Mouse (Mus musculus) mesoderm, embryonic 11.5 days (tissue): ENCODE data around the gene Camta1.

Source experiments
- DNase-seq: peaks from one replicate; pipeline ENCODE4 v3.0.0-alpha.2; 2012; ENCODE audit warnings: low read depth, low spot score

Gene Camta1

DNA sequence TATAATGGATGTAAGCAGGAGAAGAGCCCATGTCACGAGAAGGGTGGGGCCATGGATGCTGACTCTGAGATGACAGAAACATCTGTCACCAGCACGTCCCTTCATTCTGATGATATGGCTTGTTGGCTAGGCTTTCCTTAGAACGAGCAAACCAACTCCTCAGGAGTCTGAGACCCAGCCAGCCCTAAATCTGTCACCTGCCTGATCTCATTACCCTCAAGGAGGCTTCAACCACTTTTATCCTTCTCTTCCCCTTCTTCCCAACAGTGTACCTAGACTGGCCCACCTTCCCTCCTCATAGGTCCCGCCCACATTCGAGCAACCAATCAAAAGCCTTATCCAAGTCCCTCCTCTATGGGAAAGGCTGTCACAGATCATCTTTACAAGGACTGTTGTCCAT lies 173.5 kb downstream of the Camta1 start:
- DNase-seq = no peak

GRCm38 (mm10) chr4:151684596-151684995 lies 177.1 kb downstream of the Camta1 start:
- no peak for DNase-seq

- no peak for DNase-seq
Measured at GRCm38 (mm10) chr4:151682831-151683488, 178.7 kb downstream of the Camta1 start.

DNA sequence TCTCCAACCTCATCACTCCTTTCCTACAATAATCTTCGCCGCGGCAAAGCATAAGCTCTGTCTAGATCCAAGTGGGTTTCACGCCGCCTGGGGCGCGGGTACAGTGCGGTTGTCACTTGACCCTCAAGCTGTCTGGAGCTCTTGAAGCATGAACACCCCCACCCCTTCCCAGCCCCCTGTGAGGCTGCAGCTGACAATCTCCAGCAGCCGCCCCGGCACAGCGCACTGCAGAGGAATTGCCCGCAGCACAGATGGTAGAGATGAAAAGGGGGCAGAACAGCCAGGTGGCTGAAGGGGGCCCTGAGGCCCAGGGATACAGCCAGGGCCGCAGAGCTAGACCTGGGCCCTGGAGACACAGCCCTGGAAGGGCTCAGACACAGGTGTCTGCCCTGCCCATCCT lies 189.2 kb downstream of the Camta1 start:
- DNase-seq = no peak

GRCm38 (mm10) chr4:151666411-151666901 lies 195.2 kb downstream of the Camta1 start:
- no peak for DNase-seq

DNA sequence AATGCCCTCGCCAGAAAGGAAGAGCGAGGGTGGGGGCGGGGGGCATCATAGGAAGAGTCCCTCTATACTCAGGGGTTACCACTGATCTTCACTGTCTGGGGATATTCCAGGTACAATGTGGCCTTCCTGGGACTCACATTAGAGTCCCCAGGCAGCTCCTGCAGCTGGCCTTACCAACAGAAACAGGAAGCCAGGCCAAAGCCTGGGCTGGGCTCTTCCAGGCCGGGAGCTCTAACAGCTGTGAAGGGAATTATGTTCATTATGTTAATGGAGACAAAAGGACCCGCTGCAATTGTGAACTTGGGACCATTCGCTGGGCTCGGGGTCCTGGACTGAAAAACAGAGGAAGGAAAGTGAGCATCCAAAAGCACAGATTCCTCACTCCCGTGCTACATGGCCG lies 200.2 kb downstream of the Camta1 start:
- DNase-seq = peak; percentile 37

DNA sequence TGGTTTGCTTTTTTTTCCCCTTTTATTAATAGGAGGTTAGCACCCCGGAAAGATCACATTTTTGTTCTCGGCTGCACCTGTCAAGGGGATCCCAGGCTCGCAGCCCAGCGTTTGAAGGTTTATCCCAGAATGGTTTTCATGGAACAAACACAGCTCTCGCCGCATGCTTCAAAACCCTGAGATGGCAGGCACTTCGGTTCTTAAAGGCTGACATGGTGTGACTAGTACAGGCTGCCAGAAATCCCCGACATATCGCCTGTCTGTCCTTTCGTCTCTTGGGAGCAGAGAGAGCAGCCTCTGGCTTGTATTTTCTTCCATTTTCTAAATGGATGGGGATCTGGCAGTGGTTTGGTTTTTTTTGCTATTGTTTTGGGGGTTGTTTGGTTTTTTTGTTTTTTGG lies 205.2 kb downstream of the Camta1 start:
- no peak for DNase-seq

DNA sequence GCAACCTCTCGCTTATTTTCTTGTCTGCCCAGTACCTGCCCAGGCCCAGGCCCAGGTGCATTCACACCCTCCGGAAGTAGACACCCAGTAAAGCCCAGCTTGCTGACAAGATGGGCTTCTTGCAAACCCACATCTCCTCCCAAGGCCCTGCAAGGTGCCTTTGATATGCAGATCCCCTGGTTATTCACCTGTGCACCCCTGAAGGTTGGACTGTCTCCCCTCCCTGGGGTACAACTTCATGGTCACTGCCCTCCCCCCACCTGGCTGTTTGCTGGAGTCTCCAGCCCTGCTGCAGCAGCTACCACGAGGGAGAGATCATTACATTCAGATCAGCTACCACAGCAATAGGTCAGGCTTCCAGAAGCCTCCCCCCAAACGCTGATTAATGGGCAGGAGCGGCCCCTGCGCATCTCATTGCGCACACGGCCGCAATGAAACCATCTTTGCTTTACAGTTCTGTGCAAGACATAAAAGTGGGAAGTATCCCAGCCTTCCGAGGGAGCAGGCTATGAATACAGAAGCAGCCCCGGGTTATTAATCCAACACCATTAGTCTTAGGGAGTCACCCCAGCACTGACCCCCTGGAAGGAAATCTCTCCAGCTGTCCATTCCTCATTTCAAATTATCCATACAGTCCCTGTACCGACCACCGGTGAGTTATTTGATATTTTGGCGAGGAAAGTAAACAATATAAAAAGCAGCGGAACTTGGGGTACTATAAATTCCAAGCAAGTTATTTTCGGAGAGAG lies 205.9 kb downstream of the Camta1 start:
- peak; percentile 42 for DNase-seq

DNA sequence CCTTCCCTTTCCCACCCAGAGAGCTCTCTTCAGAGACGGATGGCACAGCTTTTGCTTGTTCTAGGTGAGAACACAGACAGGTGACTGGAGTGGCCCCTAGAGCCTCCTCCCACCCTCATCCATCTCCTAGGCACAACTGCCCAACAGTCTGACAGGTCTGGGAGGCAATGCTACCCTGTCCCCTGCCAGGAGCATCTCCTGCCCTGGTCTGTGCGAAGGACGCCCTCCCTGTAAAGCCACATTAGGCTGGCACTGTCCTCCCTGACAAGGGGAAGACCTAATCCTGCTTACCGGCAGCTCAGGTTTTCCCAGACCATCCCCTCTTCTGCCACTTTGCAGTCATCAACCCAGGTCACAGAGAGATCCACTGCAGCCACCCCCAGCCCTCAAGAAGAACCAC lies 206.4 kb downstream of the Camta1 start:
- no peak for DNase-seq

DNA sequence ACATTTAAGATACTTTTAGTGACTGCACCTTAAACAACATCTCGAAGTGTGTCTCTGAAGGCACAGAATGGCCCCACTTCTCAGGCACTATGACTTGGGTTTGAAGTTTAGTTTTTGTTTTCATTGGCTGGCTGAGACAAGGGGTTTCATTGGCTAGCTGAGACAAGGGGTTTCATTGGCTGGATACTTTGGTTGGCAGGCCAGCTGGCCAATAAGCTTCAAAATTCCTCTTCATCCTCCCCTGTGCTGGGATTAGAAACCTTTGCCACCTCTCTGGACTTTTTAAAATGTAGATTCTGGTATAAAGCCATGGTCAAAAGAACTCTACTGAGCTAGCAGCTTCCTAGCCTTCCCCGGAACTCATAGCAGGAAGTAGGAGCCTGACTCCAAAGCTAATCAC lies 219.3 kb downstream of the Camta1 start:
- DNase-seq = no peak

DNA sequence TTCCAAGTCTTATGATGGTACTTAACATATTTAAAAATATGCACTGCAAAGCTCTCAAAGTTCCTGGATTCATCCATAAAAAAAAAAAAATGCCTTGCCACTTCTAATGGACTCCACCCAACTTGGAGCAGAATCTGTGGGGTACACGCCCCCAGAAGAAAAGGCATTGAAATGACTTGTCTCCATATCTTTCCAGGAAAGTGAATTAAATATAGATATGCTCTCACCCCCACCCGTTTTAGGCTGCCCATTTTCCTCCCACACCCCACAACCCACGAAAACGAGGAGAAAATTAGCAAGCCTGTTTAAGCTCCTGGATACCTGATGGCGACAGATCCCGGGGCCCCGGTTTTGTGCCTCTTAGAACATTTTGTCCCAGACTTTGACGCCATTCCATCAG lies 220.7 kb downstream of the Camta1 start:
- no peak for DNase-seq

DNA sequence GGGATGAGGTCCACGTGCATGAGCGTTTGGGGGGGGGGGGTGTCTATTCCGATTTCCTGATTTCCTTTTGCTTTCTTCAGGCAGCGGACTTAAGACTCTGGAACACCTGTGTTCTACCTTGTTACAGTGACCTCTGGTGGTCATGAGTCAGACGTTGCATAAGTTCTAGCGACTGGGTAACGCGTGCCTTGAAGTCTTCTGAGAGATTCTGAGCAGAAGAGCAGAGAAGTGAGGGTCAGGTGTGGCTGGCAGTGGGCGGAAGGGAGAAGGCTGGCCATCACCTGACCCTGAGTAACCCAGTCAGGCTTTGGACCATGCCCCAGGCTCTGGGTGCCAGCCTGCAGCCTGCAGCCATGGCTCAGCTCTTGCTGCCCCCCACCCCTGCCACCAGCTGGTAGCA lies 222.7 kb downstream of the Camta1 start:
- DNase-seq = peak; percentile 48

DNA sequence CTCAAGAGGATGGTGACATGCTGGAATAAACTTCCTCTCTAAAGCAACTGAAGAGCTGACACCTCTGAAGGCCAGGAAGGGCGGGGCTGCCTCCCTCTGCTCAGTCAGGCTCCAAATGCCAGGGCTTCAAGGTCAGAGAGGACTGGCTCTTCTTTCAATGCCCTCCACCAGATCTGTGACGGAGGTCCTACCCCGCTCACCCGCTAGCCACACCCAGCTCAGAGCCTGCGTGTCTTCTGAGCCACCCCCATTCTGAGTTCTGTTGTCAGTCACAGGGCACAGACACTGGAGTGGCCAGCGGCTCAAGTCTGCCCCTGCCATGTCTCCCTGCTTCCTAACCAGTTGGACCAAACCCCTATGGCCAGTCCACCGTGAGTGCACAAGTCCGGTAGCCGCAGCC lies 224.3 kb downstream of the Camta1 start:
- DNase-seq = no peak

DNA sequence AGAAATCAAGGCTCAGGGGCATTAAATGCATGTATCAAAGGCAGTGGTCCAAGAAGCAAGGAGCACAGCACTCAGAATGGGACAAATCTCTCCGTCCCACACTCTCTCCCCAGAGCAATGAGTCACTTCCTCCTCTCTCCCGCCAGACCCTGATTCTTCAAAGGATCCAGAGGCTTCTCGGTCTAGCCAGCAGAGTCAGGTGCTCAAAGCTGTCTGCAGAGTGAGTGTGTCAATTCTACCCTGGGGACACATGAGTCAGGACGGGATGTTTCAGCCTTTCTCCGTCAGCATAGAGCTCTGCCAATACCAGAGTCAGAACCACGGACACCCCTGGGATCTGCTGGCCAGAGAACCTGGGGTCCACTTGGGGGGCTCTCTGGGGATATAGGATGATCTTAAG lies 226.9 kb downstream of the Camta1 start:
- no peak for DNase-seq

GRCm38 (mm10) chr4:151633795-151634194 lies 227.9 kb downstream of the Camta1 start:
- no peak for DNase-seq

GRCm38 (mm10) chr4:151632321-151632720 lies 229.4 kb downstream of the Camta1 start:
- no peak for DNase-seq

DNA sequence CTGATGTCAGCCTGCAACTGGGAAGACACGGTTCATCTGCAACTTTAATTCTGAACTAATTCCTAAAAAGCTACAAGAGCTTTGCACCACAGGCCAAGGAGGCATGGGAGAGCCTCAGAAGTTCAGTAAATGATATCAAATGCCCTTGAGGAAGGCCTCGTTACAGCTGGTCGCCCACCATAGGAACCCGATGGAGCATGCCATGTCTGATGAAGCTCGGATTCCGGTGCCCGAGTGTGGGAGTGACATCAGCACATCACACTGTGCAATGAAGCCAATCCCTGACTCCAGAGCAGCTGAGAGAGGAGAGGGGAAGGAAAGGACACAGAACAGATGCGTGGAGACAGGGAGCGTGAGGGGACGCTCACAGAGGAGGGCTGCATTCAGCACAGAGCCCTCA lies 231.0 kb downstream of the Camta1 start:
- DNase-seq = peak; percentile 40

DNA sequence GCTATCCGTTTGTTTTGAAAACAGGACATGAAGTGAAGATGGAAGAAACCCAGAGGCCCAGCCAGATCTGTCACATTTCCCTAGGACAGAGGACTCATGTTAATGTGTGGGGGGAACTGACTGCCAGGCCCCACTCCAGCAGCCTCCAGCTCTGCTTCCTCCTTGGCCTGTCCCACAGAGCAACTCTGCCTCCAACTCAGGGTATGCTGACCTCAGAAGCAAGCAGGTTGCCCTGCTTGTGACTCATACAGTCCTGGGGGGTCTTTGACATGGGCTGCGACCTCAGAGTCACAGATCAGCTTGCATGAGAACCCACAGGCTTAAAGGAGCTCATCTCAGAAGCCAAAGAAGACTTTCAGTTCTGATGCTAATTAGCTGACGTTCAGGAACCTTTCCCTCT lies 231.4 kb downstream of the Camta1 start:
- DNase-seq = no peak

DNA sequence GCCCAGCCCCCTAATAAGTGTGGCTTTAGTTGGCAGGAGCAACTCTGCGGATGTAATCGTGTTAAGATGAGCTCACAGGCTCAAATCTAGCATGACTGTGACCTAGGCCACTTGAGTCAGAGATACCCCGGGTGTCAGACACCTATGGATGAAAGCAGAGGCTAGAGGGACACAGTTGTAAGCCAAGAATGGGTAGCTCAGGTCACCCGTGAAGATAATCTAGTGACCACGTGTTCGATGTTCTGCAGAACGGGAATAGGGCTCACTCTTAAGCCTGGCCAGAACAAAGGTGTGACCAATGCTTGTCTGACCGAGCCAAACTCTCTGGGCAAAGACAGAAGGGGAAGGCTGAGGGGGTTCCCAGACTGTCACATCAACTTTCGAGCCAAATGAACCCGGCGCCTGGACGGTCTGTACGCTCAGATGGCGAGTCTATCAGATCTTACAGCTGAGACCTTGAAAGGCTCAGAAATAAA lies 242.1 kb downstream of the Camta1 start:
- no peak for DNase-seq

DNA sequence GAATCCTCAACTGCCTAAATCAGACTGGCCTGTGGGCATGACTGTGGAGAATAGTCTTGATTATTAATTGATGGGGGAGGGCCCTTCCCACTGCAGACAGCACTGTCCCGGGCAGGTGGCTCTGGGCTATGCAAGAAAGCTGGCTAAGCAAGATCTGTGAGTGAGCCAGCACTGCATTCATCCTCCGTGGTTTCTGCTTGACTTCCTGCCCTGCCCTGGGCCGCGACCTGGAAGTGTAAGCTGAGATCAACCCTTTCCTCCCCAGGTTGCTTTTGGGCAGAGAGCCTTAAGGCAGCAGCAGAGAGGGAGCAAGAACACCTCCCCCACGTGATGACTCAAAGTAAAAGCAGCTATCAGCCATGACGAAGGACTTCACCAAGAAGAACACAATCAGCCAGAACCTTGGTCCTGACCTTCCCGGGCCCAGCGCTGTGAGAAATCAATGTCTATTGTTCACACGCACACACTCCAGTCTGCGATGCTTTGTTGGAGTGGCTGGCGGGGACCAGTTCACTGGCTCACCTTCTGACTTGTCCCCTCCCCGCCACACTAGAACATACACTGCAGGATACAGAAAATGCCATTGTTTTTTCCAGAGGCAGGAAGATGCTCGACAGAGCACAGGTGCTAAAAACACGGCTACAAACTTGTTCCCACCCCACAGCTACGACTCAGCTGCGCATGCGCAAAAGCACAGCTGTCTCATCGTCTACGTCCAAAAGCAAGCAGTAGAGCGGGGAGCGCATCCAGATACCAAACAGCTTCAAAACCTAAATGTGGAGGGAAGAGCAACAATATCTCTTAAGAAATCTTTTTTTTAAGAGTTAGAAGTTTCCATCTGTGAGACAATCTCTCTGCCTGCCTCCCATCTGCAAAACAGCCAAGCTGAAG lies 243.0 kb downstream of the Camta1 start:
- DNase-seq = peak; percentile 28

DNA sequence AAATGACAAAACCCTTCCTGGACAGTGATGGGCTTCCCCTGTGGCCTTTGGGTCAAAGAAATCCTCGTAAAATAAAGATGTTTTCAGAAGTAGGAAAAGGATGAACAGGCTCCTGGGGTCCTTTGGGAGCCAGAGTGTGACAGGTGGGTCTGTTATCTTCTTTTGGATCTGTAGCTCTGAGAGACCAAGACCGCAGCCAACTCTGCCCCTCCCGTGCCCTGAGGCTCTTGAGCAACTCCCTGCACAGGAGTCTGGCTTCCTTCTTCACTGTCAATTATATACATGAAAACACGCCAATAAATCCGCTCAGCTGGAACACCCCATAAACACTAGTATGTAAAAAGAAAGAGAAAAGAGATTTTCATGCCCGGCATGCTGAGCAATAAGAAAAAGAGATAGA lies 250.1 kb downstream of the Camta1 start:
- DNase-seq = no peak

GRCm38 (mm10) chr4:151610266-151610665 lies 251.4 kb downstream of the Camta1 start:
- peak; percentile 72 for DNase-seq
